Mouse (Mus musculus) A20 (cell line): Measurements from ENCODE around the gene Sppl2b.
"Not testable (repeated sequence)": the region's sequence is repeated elsewhere in the genome, so short reads cannot be mapped to it uniquely, and the experiment has no call there.

Experiments
- DNase-seq: peaks from one replicate; pipeline ENCODE4 v3.0.0-alpha.2; 2011; ENCODE audit warnings: low read depth, low spot score

Sppl2b gene

GRCm38 (mm10) chr10:80854913-80855748 is at the start of gene Sppl2b, which contains the start of gene Lsm7:
Gene Sppl2b, plus strand, starts transcription at chr10:80855275.
Gene Lsm7, minus strand, starts transcription at chr10:80855209.
- DNase-seq = peak; percentile 96

GRCm38 (mm10) chr10:80805322-80805721 is 49.8 kb upstream of the Sppl2b start:
- no peak for DNase-seq

- peak; percentile 69 for DNase-seq
These were observed 49.1 kb upstream of the Sppl2b start for GRCm38 (mm10) chr10:80805925-80806324.

DNA sequence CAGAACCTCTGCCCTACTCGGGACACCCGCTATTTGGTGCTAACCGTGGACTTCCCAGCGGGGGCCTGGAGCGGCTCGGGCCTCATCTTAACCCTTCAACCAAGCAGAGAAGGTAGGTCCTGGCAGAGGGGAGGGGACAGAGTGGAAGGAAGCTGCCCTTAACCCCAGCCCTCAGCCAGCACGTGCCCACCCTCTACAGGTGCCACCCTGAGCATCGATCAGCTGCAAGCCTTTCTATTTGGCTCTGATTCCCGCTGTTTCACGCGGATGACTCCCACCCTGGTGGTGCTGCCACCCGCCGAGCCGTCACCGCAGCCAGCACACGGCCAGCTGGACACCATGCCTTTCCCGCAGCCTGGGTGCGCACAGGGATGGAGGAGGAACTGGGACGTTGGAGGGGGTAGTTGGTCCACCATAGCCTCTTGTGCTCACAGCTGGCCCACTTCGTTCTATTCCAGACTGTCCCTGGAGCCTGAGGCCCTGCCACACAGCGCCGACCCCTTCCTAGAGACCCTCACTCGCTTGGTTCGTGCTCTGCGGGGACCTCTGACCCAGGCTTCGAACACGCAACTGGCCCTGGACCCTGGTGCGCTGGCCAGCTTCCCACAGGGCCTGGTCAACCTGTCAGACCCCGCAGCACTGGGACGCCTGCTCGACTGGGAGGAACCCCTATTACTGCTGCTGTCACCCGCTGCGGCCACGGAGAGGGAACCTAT is 48.6 kb upstream of the Sppl2b start:
- no peak for DNase-seq

DNA sequence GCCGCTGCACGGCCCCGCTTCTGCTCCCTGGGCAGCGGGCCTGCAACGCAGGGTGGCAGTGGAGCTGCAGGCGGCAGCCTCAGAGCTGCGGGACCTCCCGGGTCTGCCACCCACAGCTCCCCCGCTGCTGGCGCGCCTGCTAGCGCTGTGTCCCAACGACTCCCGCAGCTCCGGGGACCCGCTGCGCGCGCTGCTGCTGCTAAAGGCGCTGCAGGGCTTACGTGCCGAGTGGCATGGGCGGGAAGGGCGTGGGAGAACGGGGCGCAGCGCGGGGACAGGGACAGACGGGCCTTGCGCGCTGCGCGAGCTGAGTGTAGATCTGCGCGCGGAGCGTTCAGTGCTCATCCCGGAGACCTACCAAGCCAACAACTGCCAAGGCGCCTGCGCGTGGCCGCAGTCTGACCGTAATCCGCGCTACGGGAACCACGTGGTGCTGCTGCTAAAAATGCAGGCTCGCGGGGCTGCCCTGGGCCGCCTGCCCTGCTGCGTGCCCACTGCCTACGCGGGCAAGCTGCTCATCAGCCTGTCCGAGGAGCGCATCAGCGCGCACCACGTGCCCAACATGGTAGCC is 47.9 kb upstream of the Sppl2b start:
- no peak for DNase-seq

- DNase-seq = no peak
These were observed 46.7 kb upstream of the Sppl2b start for GRCm38 (mm10) chr10:80808099-80808984.

DNA sequence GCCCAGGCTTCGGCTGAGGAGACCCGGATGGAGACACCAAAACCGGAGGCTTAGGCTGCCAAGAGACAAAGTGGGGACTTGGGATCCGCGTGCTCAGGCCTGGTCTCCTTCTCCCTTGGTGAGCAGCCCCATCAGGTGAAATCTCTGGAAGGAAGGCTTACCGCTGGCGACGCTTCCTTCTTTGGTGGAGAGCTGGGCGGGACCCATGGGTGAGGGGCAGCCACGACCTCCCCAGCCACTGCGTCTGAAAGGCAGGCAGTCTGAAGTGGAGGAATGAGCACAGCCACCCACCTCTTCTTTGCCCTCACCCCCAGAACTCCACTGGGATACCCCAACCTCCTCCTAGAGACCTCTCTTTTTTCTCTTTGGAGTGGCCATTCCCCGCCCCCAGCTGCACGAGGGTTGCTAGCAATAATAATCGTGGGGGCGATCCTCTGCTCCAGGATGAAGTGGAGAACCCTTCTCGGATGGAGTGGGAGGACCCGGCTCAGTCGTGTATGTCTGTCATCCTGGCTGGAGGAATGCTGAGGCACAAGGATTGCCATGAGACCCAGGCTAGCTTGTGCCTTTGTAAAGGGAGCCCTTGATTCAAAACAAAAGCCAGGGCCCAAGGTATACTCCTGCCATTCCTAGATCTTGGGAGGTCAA is 46.0 kb upstream of the Sppl2b start:
- no peak for DNase-seq

- DNase-seq = no peak
These were observed 45.0 kb upstream of the Sppl2b start for GRCm38 (mm10) chr10:80810084-80810483.

- no peak for DNase-seq
These were observed 42.6 kb upstream of the Sppl2b start for GRCm38 (mm10) chr10:80812391-80813041.

- no peak for DNase-seq
These were observed 41.7 kb upstream of the Sppl2b start, which contains the start of gene Jsrp1 for GRCm38 (mm10) chr10:80813366-80813765. Gene Jsrp1, minus strand, starts transcription at chr10:80813498.

- no peak for DNase-seq
These were observed 40.3 kb upstream of the Sppl2b start for GRCm38 (mm10) chr10:80814800-80815199.

DNA sequence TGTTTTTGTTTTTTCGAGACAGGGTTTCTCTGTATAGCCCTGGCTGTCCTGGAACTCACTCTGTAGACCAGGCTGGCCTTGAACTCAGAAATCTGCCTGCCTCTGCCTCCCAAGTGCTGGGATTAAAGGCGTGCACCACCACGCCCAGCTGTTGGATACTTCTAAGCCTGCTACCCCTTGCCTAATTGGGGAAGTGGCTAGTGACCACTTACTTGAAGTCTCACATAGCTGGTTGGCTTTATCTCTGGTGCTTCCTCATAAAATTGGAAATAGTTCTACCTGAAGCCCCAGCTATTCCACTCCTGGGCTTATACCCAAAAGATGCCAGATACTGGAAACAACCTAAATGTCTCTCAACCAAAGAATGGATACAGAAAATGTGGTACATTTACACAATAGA is 38.8 kb upstream of the Sppl2b start:
- DNase-seq = not testable (repeated sequence)

DNA sequence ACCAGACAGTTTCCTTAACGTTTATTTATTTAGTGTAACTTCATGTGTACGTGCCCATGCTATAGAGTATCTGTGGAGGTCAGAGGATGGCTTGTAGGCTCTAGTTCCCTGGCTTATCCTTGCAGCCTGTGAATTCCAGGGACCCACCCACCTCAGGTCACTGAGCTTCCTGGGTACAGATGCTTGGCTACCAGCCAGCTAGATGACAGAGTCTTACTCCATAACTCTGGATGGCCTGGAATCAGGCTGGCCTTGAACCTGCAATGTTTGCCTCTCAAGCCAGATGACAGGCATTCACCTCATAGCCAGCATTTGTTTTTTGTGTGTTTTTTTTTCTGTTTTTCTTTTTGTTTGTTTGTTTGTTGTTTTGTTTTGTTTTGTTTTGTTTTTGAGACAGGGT is 37.9 kb upstream of the Sppl2b start:
- no peak for DNase-seq

GRCm38 (mm10) chr10:80817955-80818354 is 37.1 kb upstream of the Sppl2b start:
- DNase-seq = peak; percentile 51

GRCm38 (mm10) chr10:80818599-80819281 is 36.3 kb upstream of the Sppl2b start:
- DNase-seq = no peak

- no peak for DNase-seq
These were observed 35.7 kb upstream of the Sppl2b start for GRCm38 (mm10) chr10:80819406-80819805.

DNA sequence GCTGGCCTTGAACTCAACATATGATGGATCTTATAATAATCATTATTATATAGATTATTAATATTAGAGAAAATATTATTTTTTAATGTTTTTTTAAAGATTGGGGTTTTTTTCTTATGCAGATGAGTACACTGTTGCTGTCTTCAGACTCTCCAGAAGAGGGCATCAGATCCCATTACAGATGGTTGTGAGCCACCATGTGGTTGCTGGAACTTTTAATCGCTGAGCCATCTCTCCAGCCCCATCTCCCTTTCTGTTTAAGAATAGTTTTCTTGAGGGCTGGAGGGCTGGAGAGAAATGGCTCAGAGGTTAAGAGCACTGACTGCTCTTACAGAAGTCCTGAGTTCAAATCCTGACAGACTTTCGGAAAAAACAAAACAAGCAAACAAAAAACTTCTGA is 33.1 kb upstream of the Sppl2b start:
- DNase-seq = peak; percentile 66

- DNase-seq = no peak
These were observed 32.5 kb upstream of the Sppl2b start for GRCm38 (mm10) chr10:80822528-80822927.

DNA sequence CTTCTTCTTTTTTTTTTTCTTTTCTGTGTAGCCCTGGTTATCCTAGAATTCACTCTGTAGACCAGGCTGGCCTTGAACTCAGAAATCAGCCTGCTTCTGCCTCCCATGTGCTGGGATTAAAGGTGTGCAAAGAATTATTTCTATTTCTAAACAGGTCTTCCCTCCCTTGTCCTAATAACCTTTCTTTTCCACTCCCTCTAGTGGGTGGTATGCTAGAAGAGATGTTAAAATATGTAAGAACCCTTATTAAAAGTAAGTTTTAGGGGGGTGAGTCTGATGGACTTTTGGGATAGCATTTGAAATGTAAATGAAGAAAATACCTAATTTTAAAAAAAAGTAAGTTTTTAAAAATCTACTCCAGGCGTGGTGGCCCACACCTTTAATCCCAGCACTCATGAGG is 31.8 kb upstream of the Sppl2b start:
- no peak for DNase-seq
